Mouse (Mus musculus): Measurements from ENCODE around the gene Prickle3.

DNA sequence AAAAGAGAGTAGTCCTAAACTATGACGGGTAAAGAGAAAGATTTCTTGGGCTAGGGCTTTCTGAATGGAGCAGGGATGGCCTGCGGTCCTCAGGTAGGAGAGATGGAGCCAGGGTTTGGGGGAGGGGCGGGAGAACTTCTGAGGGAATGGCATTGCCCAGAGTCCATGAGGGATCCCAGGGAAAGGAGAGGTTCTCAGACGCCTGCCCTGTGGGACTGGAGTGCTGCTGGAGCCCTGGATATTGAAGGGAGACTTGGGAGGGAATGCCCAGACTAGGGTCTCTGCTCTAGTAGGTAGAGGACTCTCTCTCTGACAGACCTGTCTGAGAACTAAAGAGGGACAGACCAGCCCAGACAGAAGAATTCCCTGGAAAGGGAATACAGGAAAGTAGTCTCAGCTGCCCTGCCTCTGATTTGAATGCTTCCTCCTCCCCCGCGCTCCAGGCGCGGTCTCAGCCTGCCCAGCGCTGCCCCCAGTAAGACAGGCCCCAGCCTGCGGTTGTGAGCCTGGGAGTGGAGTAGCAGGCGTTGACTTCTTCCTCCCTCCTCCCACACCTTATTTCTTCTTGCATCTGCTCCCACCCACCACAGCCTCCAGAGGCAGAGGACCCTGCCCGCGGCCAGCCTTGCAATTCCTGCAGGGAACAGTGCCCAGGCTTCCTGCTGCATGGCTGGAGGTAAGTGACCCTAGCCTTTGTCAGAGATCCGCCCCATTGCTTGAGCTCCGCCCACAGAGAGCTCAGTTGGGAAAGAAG, 1.1 kb downstream of the Prickle3 start:
- TF ChIP-seq POLR2A (IDR thresholded peaks at IDR 0.05; ENCODE audit: low read depth, low read length) (peak; percentile 13; the same call in 1 of the 2 replicates), CTCF (IDR thresholded peaks at IDR 0.05; ENCODE audit: extremely low read depth, insufficient read length, insufficient replicate concordance, low read depth, low read length) (no peak)

All from small intestine, adult 2 months (tissue).